Mouse (Mus musculus) left cerebral cortex, postnatal 10 days (tissue): ENCODE data around the gene Gm21312. TPM values are rescaled to one million over a fixed set of nuclear protein-coding genes. Genes with fewer than 3 reads are reported as not detected.
"Not testable (repeated sequence)": the region's sequence is repeated elsewhere in the genome, so short reads cannot be mapped to it uniquely, and the experiment has no call there.

Experiments used
- DNase-seq, 2 experiments: peaks; one replicate each; pipeline ENCODE4 v3.0.0; 2021 to 2022; ENCODE audit warnings: low spot score in 2 of 2, mixed read lengths in 1 of 2; ENCODE audit errors: extremely low spot score in 1 of 2
- intact Hi-C: fragments of 180-260 bp; cut with DNase I; formaldehyde crosslinking; loops from one replicate; pipeline ENCODE4 v1.15.1; 2025
- total RNA-seq, 2 experiments: library from RNA; stranded (reverse); gene quantifications; 2 replicates each; pipeline ENCODE4 v1.2.3; 2021

The Gm21312 gene
- not detected for total RNA-seq

DNA sequence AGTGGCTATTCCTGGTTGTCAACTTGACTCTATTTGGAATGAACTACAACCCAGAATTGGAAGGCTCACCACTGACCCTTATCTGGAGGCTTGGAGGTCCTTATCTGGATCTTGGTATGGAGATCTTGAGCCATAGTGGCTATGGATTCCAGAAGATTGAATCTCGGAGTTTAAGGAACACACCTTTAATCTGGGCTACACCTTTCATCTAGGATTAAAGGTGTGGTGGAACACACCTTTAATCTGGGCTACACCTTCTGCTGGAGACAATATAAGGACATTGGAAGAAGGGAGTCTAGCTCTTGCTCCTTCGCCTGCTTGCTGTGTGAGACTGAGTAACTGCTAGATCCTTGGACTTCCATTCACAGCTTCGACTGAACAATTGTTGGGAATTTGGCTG lies at the start of gene Gm21312:
Gene Gm21312, plus strand, starts transcription at position 301 of the 400 bp plus-strand sequence.
- DNase-seq, intact Hi-C loops: not testable (repeated sequence)

DNA sequence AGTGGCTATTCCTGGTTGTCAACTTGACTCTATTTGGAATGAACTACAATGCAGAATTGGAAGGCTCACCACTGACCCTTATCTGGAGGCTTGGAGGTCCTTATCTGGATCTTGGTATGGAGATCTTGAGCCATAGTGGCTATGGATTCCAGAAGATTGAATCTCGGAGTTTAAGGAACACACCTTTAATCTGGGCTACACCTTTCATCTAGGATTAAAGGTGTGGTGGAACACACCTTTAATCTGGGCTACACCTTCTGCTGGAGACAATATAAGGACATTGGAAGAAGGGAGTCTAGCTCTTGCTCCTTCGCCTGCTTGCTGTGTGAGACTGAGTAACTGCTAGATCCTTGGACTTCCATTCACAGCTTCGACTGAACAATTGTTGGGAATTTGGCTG lies 34.1 kb upstream of the Gm21312 start, which contains the start of gene Gm21293:
Gene Gm21293, plus strand, starts transcription at position 301 of the 400 bp plus-strand sequence.
- DNase-seq, intact Hi-C loops: not testable (repeated sequence)

DNA sequence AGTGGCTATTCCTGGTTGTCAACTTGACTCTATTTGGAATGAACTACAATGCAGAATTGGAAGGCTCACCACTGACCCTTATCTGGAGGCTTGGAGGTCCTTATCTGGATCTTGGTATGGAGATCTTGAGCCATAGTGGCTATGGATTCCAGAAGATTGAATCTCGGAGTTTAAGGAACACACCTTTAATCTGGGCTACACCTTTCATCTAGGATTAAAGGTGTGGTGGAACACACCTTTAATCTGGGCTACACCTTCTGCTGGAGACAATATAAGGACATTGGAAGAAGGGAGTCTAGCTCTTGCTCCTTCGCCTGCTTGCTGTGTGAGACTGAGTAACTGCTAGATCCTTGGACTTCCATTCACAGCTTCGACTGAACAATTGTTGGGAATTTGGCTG lies 25.6 kb upstream of the Gm21312 start, which contains the start of gene Gm6763:
Gene Gm6763, plus strand, starts transcription at position 301 of the 400 bp plus-strand sequence.
- intact Hi-C loops, DNase-seq: not testable (repeated sequence)

DNA sequence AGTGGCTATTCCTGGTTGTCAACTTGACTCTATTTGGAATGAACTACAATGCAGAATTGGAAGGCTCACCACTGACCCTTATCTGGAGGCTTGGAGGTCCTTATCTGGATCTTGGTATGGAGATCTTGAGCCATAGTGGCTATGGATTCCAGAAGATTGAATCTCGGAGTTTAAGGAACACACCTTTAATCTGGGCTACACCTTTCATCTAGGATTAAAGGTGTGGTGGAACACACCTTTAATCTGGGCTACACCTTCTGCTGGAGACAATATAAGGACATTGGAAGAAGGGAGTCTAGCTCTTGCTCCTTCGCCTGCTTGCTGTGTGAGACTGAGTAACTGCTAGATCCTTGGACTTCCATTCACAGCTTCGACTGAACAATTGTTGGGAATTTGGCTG lies 17.1 kb upstream of the Gm21312 start, which contains the start of gene Gm8764:
Gene Gm8764, plus strand, starts transcription at position 301 of the 400 bp plus-strand sequence.
- intact Hi-C loops, DNase-seq: not testable (repeated sequence)

DNA sequence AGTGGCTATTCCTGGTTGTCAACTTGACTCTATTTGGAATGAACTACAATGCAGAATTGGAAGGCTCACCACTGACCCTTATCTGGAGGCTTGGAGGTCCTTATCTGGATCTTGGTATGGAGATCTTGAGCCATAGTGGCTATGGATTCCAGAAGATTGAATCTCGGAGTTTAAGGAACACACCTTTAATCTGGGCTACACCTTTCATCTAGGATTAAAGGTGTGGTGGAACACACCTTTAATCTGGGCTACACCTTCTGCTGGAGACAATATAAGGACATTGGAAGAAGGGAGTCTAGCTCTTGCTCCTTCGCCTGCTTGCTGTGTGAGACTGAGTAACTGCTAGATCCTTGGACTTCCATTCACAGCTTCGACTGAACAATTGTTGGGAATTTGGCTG lies 8.6 kb upstream of the Gm21312 start, which contains the start of gene Gm21304:
Gene Gm21304, plus strand, starts transcription at position 301 of the 400 bp plus-strand sequence.
- DNase-seq, intact Hi-C loops: not testable (repeated sequence)

DNA sequence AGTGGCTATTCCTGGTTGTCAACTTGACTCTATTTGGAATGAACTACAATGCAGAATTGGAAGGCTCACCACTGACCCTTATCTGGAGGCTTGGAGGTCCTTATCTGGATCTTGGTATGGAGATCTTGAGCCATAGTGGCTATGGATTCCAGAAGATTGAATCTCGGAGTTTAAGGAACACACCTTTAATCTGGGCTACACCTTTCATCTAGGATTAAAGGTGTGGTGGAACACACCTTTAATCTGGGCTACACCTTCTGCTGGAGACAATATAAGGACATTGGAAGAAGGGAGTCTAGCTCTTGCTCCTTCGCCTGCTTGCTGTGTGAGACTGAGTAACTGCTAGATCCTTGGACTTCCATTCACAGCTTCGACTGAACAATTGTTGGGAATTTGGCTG lies 8.4 kb downstream of the Gm21312 start, which contains the start of gene Gm20765:
Gene Gm20765, plus strand, starts transcription at position 301 of the 400 bp plus-strand sequence.
- intact Hi-C loops, DNase-seq: not testable (repeated sequence)

DNA sequence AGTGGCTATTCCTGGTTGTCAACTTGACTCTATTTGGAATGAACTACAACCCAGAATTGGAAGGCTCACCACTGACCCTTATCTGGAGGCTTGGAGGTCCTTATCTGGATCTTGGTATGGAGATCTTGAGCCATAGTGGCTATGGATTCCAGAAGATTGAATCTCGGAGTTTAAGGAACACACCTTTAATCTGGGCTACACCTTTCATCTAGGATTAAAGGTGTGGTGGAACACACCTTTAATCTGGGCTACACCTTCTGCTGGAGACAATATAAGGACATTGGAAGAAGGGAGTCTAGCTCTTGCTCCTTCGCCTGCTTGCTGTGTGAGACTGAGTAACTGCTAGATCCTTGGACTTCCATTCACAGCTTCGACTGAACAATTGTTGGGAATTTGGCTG lies 16.9 kb downstream of the Gm21312 start, which contains the start of gene Gm4340:
Gene Gm4340, plus strand, starts transcription at position 301 of the 400 bp plus-strand sequence.
- DNase-seq, intact Hi-C loops: not testable (repeated sequence)

DNA sequence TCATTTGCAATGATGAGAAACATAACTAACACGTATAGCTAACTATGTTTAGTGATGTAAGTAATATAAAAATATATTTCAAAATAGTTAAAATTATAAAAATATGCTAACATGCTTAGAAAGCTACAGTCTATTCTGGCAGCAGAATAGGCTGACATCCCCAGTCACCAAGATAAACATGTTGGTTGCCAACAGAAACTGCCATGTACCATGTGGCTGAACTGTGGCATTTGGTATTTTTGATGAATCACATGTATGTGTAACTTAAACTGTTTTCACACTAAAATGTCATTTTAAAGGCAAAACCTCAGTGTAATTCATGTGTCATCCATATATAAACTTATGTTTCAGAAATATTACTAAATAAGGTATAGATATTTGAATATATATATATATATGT lies 32.8 kb downstream of the Gm21312 start:
- intact Hi-C loops: no loop called here
- DNase-seq: no peak

DNA sequence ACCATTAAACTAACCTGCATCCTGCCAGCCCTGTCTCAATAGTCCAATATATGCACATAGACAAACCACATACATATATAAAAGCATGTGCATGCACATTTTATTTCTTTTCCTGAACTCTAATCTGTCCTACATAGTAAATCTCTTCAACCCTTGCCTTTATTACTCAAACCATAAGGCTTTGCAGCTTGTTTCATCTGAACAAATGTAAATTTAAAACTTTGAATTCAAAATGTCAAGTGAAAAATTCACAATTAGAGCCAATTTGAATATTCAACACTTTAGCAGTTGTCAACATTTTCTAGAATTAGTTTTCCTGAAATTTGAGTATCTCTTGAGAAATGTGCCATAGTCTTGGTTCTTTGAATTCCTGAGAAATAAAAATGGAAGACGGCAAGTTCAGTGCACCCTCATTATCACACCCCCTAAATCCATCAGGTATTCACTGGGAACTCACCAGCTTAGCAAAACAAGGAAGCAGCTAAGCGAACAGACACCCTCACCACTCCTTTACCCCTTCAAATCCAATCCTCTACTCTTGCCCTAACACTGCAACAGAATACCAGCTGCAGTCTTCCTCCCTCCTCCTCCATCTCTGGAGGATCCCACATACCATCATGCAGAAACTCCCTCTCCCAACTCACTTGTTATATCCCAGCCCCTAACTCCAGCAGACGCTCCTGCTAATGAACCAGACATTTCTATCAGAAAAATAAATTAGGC lies 33.6 kb downstream of the Gm21312 start:
- no peak for DNase-seq
- intact Hi-C loops: no loop called here

DNA sequence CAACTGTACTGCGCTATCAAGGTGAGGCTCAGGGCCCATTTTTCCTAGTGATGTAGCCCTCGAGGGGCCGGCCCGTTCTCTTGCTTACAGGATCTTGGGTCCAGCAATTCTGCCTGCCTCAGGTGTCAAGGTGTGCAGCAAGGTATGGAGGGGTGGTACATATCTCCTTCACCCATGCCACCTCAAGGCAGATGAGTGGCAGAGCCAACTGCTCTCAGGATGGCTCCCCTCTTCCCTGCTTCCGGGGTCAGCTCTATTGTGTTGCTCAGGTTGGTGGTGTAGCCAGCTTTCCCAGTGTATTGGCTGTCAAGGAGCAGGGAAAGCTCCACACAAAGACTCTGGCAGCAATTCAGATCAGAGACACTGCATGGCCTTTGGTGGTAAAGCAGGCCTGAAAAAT lies 37.7 kb downstream of the Gm21312 start:
- DNase-seq: peak in 1 of 2 experiments; percentile 5
- intact Hi-C loops: no loop called here

DNA sequence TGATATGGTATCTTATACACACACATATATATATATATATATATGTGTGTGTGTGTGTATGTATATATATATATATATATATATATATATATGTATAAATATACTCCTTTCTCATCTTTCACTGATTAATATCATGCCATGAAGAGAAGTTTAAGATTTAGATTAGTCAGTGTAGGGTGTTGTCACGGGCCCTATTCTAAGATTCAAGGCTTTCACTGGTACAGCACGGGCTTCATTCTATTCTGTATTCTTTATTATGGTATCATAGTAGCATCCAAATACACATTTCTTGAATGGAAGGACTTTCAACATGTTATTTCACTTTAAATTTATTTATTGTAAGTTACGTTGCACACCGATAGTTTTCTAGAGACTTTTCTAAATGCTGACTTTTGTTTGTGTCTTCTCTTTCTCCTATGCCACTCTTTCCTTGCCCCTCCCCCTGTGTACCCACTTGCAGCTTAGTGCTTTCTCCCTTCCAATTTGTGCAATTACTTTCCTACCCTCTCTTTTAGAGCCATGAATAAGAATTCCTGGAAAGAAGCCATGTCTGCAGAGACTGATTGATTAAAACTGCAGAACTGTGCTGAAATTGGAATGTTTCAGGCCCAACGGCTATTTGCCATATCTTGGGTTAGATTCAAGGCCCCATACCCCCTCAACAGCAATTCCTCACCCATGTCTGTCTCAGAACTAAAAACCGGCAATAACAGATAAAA lies 43.6 kb downstream of the Gm21312 start:
- DNase-seq: no peak
- intact Hi-C loops: no loop called here

Other genes starting within 250 kb of the Gm21312 start
- gene Gm21293, start 34.0 kb upstream of the Gm21312 start, total RNA-seq: not detected
- gene Gm6763, start 25.5 kb upstream of the Gm21312 start, total RNA-seq: not detected
- gene Gm8764, start 17.0 kb upstream of the Gm21312 start, total RNA-seq: not detected
- gene Gm21304, start 8.5 kb upstream of the Gm21312 start, total RNA-seq: not detected
- gene Gm20765, start 8.5 kb downstream of the Gm21312 start, total RNA-seq: not detected
- gene Gm4340, start 17.0 kb downstream of the Gm21312 start, total RNA-seq: not detected